Mouse (Mus musculus): ENCODE data around the gene Gm28047.

Gm28047 gene

DNA sequence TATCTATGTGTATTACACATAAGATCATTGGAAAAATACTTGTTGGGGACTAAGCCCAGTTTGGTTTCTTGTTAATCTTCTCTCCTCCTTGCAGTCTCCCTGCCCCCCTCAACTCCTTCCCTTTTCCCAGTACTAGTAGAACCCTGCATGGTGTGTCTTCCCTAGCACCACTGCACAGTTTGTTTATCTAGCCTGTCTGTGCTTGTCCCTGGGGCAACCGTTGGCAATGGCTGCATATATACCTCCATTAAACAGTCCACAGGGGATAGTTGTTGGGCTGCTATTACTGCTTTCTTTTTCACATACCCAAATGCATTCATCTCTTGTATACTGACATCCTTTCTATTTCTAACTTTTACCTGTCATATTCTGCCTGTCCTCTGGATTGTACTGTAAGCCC lies 137.2 kb downstream of the Gm28047 start:
- no peak for DNase-seq

DNA sequence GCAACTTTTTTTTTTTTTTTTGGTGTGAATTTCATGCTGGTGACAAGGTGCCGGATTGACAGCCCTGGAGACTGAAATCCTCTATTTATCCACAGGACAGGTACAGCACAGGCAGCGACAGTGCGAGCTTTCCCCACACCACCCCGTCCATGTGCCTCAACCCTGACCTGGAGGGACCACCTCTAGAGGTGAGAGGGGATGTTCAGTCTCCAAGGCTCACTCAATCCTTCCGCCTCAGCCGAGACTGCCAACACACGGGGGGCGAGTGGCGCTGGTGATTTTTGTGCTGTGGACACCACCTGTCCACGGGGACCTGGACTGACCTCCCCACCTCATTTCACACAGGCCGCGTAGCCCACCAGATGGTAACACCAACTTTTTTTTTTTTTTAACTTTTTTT lies 139.0 kb downstream of the Gm28047 start:
- DNase-seq = no peak

DNA sequence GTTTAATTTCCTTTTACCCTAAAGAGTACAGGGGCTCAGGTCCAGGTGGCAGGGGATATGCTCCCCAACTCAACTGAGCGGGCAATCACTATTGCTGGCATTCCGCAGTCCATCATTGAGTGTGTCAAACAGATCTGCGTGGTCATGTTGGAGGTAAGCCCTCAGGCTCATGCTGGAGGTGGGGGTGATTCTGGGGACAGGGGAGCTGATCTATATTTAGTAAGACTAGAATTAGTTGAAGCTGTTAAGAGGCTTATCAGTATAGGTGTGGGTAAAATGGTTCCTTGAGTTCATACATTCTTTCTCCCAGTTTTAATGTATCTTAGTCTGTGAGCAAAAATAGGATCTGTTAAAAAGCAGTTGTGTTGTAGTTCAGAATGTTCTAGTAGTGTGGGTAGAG lies 141.7 kb downstream of the Gm28047 start:
- DNase-seq = no peak

GRCm38 (mm10) chr15:102474520-102474919 lies 150.3 kb downstream of the Gm28047 start:
- DNase-seq = no peak

Measured in spleen, adult 18-20 months (tissue).